Mouse (Mus musculus) T-helper 17 cell (primary cell): ENCODE results near the gene Gm5134.

ENCODE experiments used
- in situ Hi-C, 2 experiments: fragments of 300-600 bp; cut with MboI, MseI; formaldehyde crosslinking; loops; 1 replicate in 1 of 2; 2 replicates in 1 of 2; pipeline ENCODE4 v1.15.1; 2025; ENCODE audit warnings: high pct_unique_total_duplicates in 2 of 2

The Gm5134 gene

DNA sequence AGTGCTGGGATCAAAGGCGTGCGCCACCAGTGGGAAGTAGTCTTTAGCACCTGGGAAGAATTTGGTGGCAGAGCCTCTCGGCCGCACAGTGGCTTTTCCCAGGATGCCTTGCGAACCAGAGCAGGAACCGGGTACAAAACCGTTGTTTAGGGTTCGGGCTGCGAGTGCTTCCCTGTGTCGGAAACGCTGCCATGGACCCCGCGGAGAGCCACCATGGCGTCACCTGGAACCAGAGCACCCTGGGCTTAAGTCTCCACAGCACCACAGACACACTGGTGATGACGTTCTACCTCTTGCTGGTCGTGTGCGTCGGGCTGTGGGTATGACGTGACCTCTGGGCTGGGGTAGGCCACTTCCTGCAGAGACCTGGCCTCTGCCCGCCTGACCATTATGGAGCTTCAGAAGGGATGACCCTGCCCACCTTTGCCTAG, at the start of gene Gm5134:
TSS of gene Gm5134 (plus strand) at position 134 of the 431 bp plus-strand sequence.
- in situ Hi-C loops = loop anchor here (5.0 kb wide), 2 partner anchors 67 to 212 kb away; no protein-coding TSS in a partner anchor

DNA sequence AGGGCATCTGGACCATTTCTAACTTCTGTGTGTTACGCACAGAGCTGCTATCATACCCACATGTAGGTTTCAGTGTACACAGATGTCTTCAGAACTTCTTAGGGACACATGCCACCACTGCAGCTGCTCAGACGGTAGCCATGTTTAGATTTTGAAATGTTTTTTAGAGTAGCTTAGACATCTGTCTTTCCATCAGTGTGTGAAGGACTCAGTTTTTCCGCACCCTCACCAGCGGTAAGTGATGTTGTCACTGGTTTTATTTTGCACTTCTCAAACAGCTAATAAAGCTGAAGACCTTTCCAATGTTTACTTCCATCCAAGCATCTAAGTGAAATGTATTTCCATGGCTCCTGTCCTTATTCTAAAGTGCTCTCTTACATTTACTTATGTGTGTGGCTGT, 47.4 kb upstream of the Gm5134 start:
- in situ Hi-C loops = no loop called here

- in situ Hi-C loops = no loop called here
Measured at GRCm38 (mm10) chr10:75910698-75911097, 43.6 kb upstream of the Gm5134 start.

GRCm38 (mm10) chr10:75913013-75913589, 41.2 kb upstream of the Gm5134 start:
- in situ Hi-C loops = no loop called here

- in situ Hi-C loops = no loop called here
Measured at GRCm38 (mm10) chr10:75915557-75915956, 38.8 kb upstream of the Gm5134 start.

- in situ Hi-C loops = no loop called here
Measured at GRCm38 (mm10) chr10:75916840-75917239, 37.5 kb upstream of the Gm5134 start.

DNA sequence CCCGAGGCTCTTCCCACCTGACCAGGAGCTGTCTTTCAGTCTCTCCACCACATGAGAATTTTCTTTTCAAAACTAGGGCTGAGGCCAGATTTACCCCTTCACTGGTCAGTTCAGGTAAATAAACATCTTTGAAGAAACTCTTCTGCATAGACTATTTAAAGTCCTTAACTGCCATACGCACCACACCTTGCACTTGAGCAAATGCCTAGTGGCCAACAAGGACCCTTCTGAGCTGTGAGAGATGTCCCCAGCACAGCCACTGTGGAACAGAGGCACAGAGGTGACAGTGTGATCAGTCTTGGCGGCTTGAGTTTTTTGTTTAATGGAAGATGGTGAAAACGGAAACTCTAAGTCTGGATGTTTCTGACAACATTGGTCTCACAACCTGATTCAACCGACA, 35.3 kb upstream of the Gm5134 start:
- in situ Hi-C loops = no loop called here

GRCm38 (mm10) chr10:75921026-75921725, 33.1 kb upstream of the Gm5134 start, which contains the start of gene Smarcb1:
Smarcb1 (minus strand) TSS chr10:75921617.
- in situ Hi-C loops = no loop called here

- in situ Hi-C loops = no loop called here
Measured at GRCm38 (mm10) chr10:75921726-75922560, 32.4 kb upstream of the Gm5134 start.

GRCm38 (mm10) chr10:75924324-75924723, 30.0 kb upstream of the Gm5134 start:
- in situ Hi-C loops = no loop called here

DNA sequence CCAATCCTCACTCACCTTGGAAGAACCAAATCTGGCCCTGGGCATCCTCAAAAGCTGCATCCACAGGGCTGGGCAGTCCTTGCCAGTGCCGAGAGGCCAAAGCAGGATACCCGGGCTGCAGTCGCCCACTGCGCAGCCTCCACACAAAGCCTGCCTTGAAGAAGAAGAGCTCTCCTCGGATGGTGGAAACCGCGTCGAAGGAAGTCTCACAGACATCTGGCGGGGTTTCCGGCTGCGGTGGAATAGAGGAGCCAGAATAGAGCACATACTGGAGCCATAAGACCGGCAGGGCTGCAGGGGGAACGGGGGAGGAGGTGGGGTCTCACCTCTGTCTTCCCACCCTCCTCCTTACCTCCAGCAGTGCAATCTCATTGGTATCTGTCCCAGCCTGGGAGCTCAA, 27.9 kb upstream of the Gm5134 start:
- in situ Hi-C loops = no loop called here

DNA sequence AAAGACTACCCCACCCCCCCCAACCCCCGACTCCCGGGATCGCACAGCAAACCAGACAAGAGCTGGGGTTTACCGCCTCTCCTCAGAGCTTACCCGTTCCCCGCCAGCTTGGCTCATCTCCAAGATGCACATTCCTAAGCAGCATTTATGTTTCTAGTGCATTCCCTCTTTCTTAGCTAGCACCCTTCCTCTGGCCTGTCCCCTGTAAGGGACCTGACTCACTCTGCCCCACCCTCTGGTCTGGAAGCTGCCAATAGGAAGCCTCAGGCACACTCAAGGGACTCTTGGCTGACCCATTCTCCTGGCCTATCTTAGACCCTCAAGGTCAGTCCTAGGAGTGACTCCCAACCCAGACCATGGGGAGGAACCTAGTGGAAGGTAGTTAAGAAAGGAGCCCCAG, 24.0 kb upstream of the Gm5134 start:
- in situ Hi-C loops = no loop called here

DNA sequence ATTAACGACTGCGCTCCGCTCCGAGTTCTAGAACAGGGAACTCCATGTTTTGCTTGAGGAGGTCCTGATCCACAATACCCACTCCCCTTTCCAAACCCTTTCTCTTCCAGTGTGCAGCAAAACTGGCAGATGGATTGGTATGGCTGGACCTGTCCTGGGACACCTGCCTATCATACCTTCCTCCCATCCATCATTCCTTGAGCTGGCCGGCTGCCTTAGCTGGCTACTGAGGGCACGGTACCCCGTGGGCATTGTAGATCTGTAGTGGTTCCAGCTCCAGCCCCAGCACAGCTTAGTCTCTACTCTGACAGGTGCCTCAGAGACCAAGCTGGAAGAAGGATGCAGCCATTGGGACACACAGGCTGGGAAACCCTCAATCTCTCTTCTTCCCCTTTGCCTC, 23.0 kb upstream of the Gm5134 start:
- in situ Hi-C loops = no loop called here

GRCm38 (mm10) chr10:75932081-75932678, 22.1 kb upstream of the Gm5134 start:
- in situ Hi-C loops = no loop called here

- in situ Hi-C loops = no loop called here
Measured at GRCm38 (mm10) chr10:75932891-75933290, 21.4 kb upstream of the Gm5134 start, which contains the start of gene Chchd10. Chchd10 (plus strand) TSS chr10:75933130.

GRCm38 (mm10) chr10:75934991-75935390, 19.3 kb upstream of the Gm5134 start:
- in situ Hi-C loops = no loop called here

- in situ Hi-C loops = no loop called here
Measured at GRCm38 (mm10) chr10:75935680-75936541, 18.4 kb upstream of the Gm5134 start, which contains the start of gene Mmp11. Mmp11 (minus strand) TSS chr10:75936496.

- in situ Hi-C loops = no loop called here
Measured at GRCm38 (mm10) chr10:75936909-75937667, 17.2 kb upstream of the Gm5134 start.

GRCm38 (mm10) chr10:75937851-75938643, 16.3 kb upstream of the Gm5134 start:
- in situ Hi-C loops = no loop called here
